Mouse (Mus musculus) E14TG2a.4 (cell line): Measurements from ENCODE around the gene Kng1.

ENCODE experiments used
- CTCF ChIP-seq: conservative IDR thresholded peaks from 2 replicates; pipeline ENCODE4 v1.5.1; 2014; ENCODE audit warnings: low read length
- NANOG ChIP-seq: IDR thresholded peaks from 2 replicates; pipeline ENCODE4 v1.6.1; 2014; ENCODE audit warnings: borderline replicate concordance, low read length, mixed read lengths
- POU5F1 ChIP-seq: IDR thresholded peaks from 2 replicates; pipeline ENCODE4 v1.6.1; 2014; ENCODE audit warnings: low read length, borderline replicate concordance

DNA sequence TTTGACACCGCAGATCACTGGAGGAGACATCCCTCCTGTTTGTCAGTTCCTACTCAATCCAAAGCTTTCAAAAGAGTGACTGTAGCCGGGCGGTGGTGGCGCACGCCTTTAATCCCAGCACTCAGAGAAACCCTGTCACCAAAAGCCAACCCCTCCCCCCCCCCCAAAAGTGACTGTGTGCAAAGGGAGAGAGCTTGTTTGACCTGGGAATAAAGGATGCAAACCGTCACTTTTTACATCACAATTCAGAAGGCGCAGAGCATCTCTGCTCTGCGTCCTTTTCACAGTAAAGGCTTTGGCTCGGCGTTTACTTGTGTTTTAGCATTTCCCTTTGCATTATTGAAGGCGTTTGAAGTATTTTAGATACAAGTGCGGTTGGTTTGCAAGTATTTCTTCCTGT lies 42.0 kb downstream of the Kng1 start:
- no peak for TF ChIP-seq CTCF
- TF ChIP-seq NANOG, result no peak
- no peak for TF ChIP-seq POU5F1
